ENCODE assay signal across 19 mouse cellular contexts in genomic region chr3:89416158-89416557, GRCm38 (mm10). TPM values are rescaled to one million over a fixed set of nuclear protein-coding genes. Genes with fewer than 3 reads are reported as not detected.
DNase-seq lines count a peak whose midpoint lies in the region; ATAC-seq and TF ChIP-seq lines count a peak whose summit lies in the region.
"Had no signal": no experiment of that assay in that cellular context is flagged by ENCODE, and none has a peak within 500 bp of the region (broad histone marks: within the 10 kb centered on the region; RNA-seq: fewer than 3 reads in every experiment).

No protein-coding gene starts in this region.

- no peak overlapping the region for H3K4me3 ChIP-seq in forebrain, embryonic 12.5 days (replicated peaks)
- no peak overlapping the region for H3K4me3 ChIP-seq in forebrain, embryonic 15.5 days
- 0 out of 2 replicates have a peak overlapping the region, but pooled peaks have one; percentile 62 for H3K4me3 ChIP-seq in kidney, embryonic 16.5 days (ENCODE audit: low read length)
- peak overlapping the region in 1 of 3 experiments; percentile 2 for H3K4me3 ChIP-seq in CH12.LX (replicated peaks in 1 of 3; ENCODE audit: low read depth in 2 of 3, low read length in 2 of 3, poor library complexity in 1 of 3)
- 0 out of 2 replicates have a peak overlapping the region, but pooled peaks have one; percentile 60 for H3K4me3 ChIP-seq in limb, embryonic 12.5 days (replicated peaks)

- peaks cover 34% of the 10 kb centered on the region for H3K4me1 ChIP-seq in forebrain, embryonic 12.5 days
- peaks cover 40% of the 10 kb centered on the region for H3K4me1 ChIP-seq in forebrain, embryonic 15.5 days
- H3K4me1 ChIP-seq in kidney, embryonic 16.5 days (ENCODE audit: insufficient read depth, low read length) = peaks cover 25% of the 10 kb centered on the region
- peaks cover 10 to 33% of the 10 kb centered on the region in 2 experiments for H3K4me1 ChIP-seq in CH12.LX (ENCODE audit: control insufficient read depth in 1 of 2, insufficient read depth in 2 of 2)
- peaks cover 27% of the 10 kb centered on the region for H3K4me1 ChIP-seq in limb, embryonic 12.5 days (replicated peaks)

- no peak overlapping the region for H3K9ac ChIP-seq in forebrain, embryonic 12.5 days
- no peak overlapping the region for H3K9ac ChIP-seq in forebrain, embryonic 15.5 days (replicated peaks)
- no peak overlapping the region for H3K9ac ChIP-seq in kidney, embryonic 16.5 days (replicated peaks; ENCODE audit: low read length)
- H3K9ac ChIP-seq in CH12.LX (ENCODE audit: insufficient read depth, low read depth) = no peak overlapping the region
- no peak overlapping the region for H3K9ac ChIP-seq in limb, embryonic 12.5 days (replicated peaks)

- no peak for TF ChIP-seq RAD21 in CH12.LX (IDR thresholded peaks at IDR 0.05; ENCODE audit: low read depth, low read length)

- H3K36me3 ChIP-seq in forebrain, embryonic 12.5 days (replicated peaks) = peaks cover 29% of the 10 kb centered on the region
- H3K36me3 ChIP-seq in forebrain, embryonic 15.5 days = peaks cover 20% of the 10 kb centered on the region
- peaks cover 30% of the 10 kb centered on the region for H3K36me3 ChIP-seq in kidney, embryonic 16.5 days (ENCODE audit: insufficient read depth, low read length)
- peaks cover 27 to 35% of the 10 kb centered on the region in 2 experiments for H3K36me3 ChIP-seq in CH12.LX (replicated peaks in 1 of 2; ENCODE audit: control insufficient read depth in 1 of 2, insufficient read depth in 1 of 2, low read length in 1 of 2)
- peaks cover 36% of the 10 kb centered on the region for H3K36me3 ChIP-seq in limb, embryonic 12.5 days

- TF ChIP-seq CTCF in CH12.LX (conservative IDR thresholded peaks at IDR 0.05 in 1 of 2, IDR thresholded peaks at IDR 0.05 in 1 of 2; ENCODE audit: low read depth in 2 of 2, low read length in 2 of 2) = no peak

- no peaks in the 10 kb centered on the region for H3K9me3 ChIP-seq in forebrain, embryonic 12.5 days
- H3K9me3 ChIP-seq in forebrain, embryonic 15.5 days = no peaks in the 10 kb centered on the region
- H3K9me3 ChIP-seq in kidney, embryonic 16.5 days (ENCODE audit: low read length) = no peaks in the 10 kb centered on the region
- peaks cover 8% of the 10 kb centered on the region for H3K9me3 ChIP-seq in CH12.LX (replicated peaks; ENCODE audit: low read length)
- H3K9me3 ChIP-seq in limb, embryonic 12.5 days = no peaks in the 10 kb centered on the region

- no peak for TF ChIP-seq EP300 in CH12.LX (IDR thresholded peaks at IDR 0.05; ENCODE audit: low read length)

- dilution Hi-C loops in CH12.LX (cut with MboI; ENCODE audit: extremely low pct_ligation_motif_present, extremely low pct_unique_long_range_greater_than_20kb, low sequenced_read_pairs) = no loop called here

- H3K79me2 ChIP-seq in CH12.LX (replicated peaks; ENCODE audit: control insufficient read depth, extremely low read depth, insufficient read depth, poor library complexity, severe bottlenecking) = peaks cover 43% of the 10 kb centered on the region

- in situ Hi-C loops in CH12.LX (cut with MboI; ENCODE audit: low pct_ligation_motif_present, low pct_unique_long_range_greater_than_20kb, low sequenced_read_pairs) = no loop called here

- 97% methylated on average over 8 of the region's 8 CpGs for WGBS in forebrain, embryonic 12.5 days
- 95% methylated on average over 8 of the region's 8 CpGs for WGBS in forebrain, embryonic 15.5 days
- WGBS in kidney, embryonic 16.5 days = 92% methylated on average over 8 of the region's 8 CpGs
- WGBS in limb, embryonic 12.5 days = 98% methylated on average over 8 of the region's 8 CpGs

- H3K27ac ChIP-seq in forebrain, embryonic 12.5 days = no peak overlapping the region
- no peak overlapping the region for H3K27ac ChIP-seq in forebrain, embryonic 15.5 days (replicated peaks)
- no peak overlapping the region for H3K27ac ChIP-seq in kidney, embryonic 16.5 days (ENCODE audit: low read length)
- no peak overlapping the region for H3K27ac ChIP-seq in CH12.LX (ENCODE audit: insufficient read depth, low read depth)
- no peak overlapping the region for H3K27ac ChIP-seq in limb, embryonic 12.5 days

- 0 out of 2 replicates have a peak overlapping the region, but pooled peaks have one; percentile 93 for H3K4me2 ChIP-seq in forebrain, embryonic 12.5 days
- no peak overlapping the region for H3K4me2 ChIP-seq in forebrain, embryonic 15.5 days (replicated peaks)
- H3K4me2 ChIP-seq in kidney, embryonic 16.5 days (replicated peaks; ENCODE audit: low read depth, low read length) = no peak overlapping the region
- peak overlapping the region; percentile 61 for H3K4me2 ChIP-seq in CH12.LX (ENCODE audit: insufficient read depth, low read depth, poor library complexity, severe bottlenecking)
- H3K4me2 ChIP-seq in limb, embryonic 12.5 days = peak overlapping the region; percentile 80

- no peak for TF ChIP-seq POLR2A in CH12.LX (IDR thresholded peaks at IDR 0.05; ENCODE audit: low read depth, low read length)

- no peak for DNase-seq in kidney, postnatal 36 days
- no peak for DNase-seq in CH12.LX (ENCODE audit: extremely low read depth)
- DNase-seq in cerebellum, adult 8-10 months = no peak
- no peak for DNase-seq in frontal cortex, postnatal 10 days (ENCODE audit: low spot score in 2 of 2)
- DNase-seq: adrenal gland, postnatal 25 days; cerebellum, postnatal 14 days; kidney, postnatal 10 days; layer of hippocampus, adult 9-11 months; lung, postnatal 10 days; retina, postnatal 1 day had no signal

- ATAC-seq in forebrain, embryonic 12.5 days (ENCODE audit: low FRiP score) = no peak
- no peak for ATAC-seq in forebrain, embryonic 15.5 days (replicated peaks)
- no peak for ATAC-seq in kidney, embryonic 16.5 days (ENCODE audit: low FRiP score, low TSS enrichment)
- ATAC-seq in limb, embryonic 12.5 days (ENCODE audit: insufficient number of reproducible peaks, insufficient read depth, low FRiP score, low TSS enrichment, low read depth) = no peak
- ATAC-seq: midbrain, embryonic 16.5 days had no signal

- H3K27me3 ChIP-seq in forebrain, embryonic 12.5 days = no peaks in the 10 kb centered on the region
- H3K27me3 ChIP-seq in forebrain, embryonic 15.5 days = no peaks in the 10 kb centered on the region
- H3K27me3 ChIP-seq in kidney, embryonic 16.5 days (ENCODE audit: insufficient read depth, low read length) = no peaks in the 10 kb centered on the region
- no peaks in the 10 kb centered on the region for H3K27me3 ChIP-seq in CH12.LX (replicated peaks)
- H3K27me3 ChIP-seq in limb, embryonic 12.5 days = no peaks in the 10 kb centered on the region

TF ChIP-seq in CH12.LX, 34 proteins besides CTCF, POLR2A, EP300 and RAD21 (continues in another document):
- TF ChIP-seq HCFC1 (IDR thresholded peaks at IDR 0.05; ENCODE audit: low read depth, low read length) = no peak
- no peak for TF ChIP-seq ZKSCAN1 (IDR thresholded peaks at IDR 0.05; ENCODE audit: borderline replicate concordance, low read depth, low read length)
- no peak for TF ChIP-seq MYC (IDR thresholded peaks at IDR 0.05; ENCODE audit: low read depth, low read length)

RNA-seq across cellular contexts. Expression of gene Cks1b, which starts 2.0 kb away (rescaled TPM):
- polyA plus RNA-seq in forebrain, embryonic 12.5 days (2016; fragmentation: Nextera tagmentation; extraction: Ambion mirVana) = 363 and 395 TPM in 2 replicates
- polyA plus RNA-seq in forebrain, embryonic 15.5 days (2015; fragmentation: Nextera tagmentation; extraction: Ambion mirVana) = 165 and 196 TPM in 2 replicates
- 483 and 495 TPM in 2 replicates for polyA plus RNA-seq in kidney, embryonic 16.5 days (2015; fragmentation: Nextera tagmentation; extraction: Ambion mirVana)
- total RNA-seq in CH12.LX (2012; rRNA removed) (173 and 195 TPM in 2 replicates), CH12.LX (2014; rRNA removed) (224 and 268 TPM in 2 replicates)
- polyA plus RNA-seq in CH12.LX (2012; ENCODE audit: insufficient read length, low read depth) = 200 and 270 TPM in 2 replicates
- polyA plus RNA-seq in limb, embryonic 12.5 days (2016; fragmentation: Nextera tagmentation; extraction: Ambion mirVana) = 585 and 619 TPM in 2 replicates

RNA-seq across cellular contexts. Expression of gene Shc1, which starts 2.1 kb away (rescaled TPM):
- polyA plus RNA-seq in forebrain, embryonic 12.5 days (2016; fragmentation: Nextera tagmentation; extraction: Ambion mirVana) = 28.4 and 30.9 TPM in 2 replicates
- 14.3 and 15.8 TPM in 2 replicates for polyA plus RNA-seq in forebrain, embryonic 15.5 days (2015; fragmentation: Nextera tagmentation; extraction: Ambion mirVana)
- polyA plus RNA-seq in kidney, embryonic 16.5 days (2015; fragmentation: Nextera tagmentation; extraction: Ambion mirVana) = 115 and 118 TPM in 2 replicates
- total RNA-seq in CH12.LX (2012; rRNA removed) (23.1 and 24.2 TPM in 2 replicates), CH12.LX (2014; rRNA removed) (40.2 and 40.6 TPM in 2 replicates)
- 32.1 and 32.3 TPM in 2 replicates for polyA plus RNA-seq in CH12.LX (2012; ENCODE audit: insufficient read length, low read depth)
- 84.4 and 90.9 TPM in 2 replicates for polyA plus RNA-seq in limb, embryonic 12.5 days (2016; fragmentation: Nextera tagmentation; extraction: Ambion mirVana)

RNA-seq across cellular contexts. Expression of gene Flad1, which starts 4.5 kb away (rescaled TPM):
- polyA plus RNA-seq in forebrain, embryonic 12.5 days (2016; fragmentation: Nextera tagmentation; extraction: Ambion mirVana) = 32.2 and 33.1 TPM in 2 replicates
- polyA plus RNA-seq in forebrain, embryonic 15.5 days (2015; fragmentation: Nextera tagmentation; extraction: Ambion mirVana) = 42.0 and 42.3 TPM in 2 replicates
- 35.0 and 39.3 TPM in 2 replicates for polyA plus RNA-seq in kidney, embryonic 16.5 days (2015; fragmentation: Nextera tagmentation; extraction: Ambion mirVana)
- total RNA-seq in CH12.LX (2012; rRNA removed) (26.9 and 29.0 TPM in 2 replicates), CH12.LX (2014; rRNA removed) (28.7 and 31.1 TPM in 2 replicates)
- 25.9 and 26.0 TPM in 2 replicates for polyA plus RNA-seq in CH12.LX (2012; ENCODE audit: insufficient read length, low read depth)
- 25.0 and 26.4 TPM in 2 replicates for polyA plus RNA-seq in limb, embryonic 12.5 days (2016; fragmentation: Nextera tagmentation; extraction: Ambion mirVana)

RNA-seq across cellular contexts. Expression of gene Lenep, which starts 13.6 kb away (rescaled TPM):
- 0.24 and 2.0 TPM in 2 replicates for polyA plus RNA-seq in forebrain, embryonic 12.5 days (2016; fragmentation: Nextera tagmentation; extraction: Ambion mirVana)
- 0.64 and 0.82 TPM in 2 replicates for polyA plus RNA-seq in forebrain, embryonic 15.5 days (2015; fragmentation: Nextera tagmentation; extraction: Ambion mirVana)
- polyA plus RNA-seq in kidney, embryonic 16.5 days (2015; fragmentation: Nextera tagmentation; extraction: Ambion mirVana) = 0.18 and 1.3 TPM in 2 replicates
- not detected in 2 replicates for total RNA-seq in CH12.LX (2012; rRNA removed)
- total RNA-seq in CH12.LX (2014; rRNA removed) = not detected in 2 replicates
- not detected in 2 replicates for polyA plus RNA-seq in CH12.LX (2012; ENCODE audit: insufficient read length, low read depth)
- polyA plus RNA-seq in limb, embryonic 12.5 days (2016; fragmentation: Nextera tagmentation; extraction: Ambion mirVana) = 1.0 TPM in 1 of 2 replicates, not detected in the other
- total RNA-seq: adrenal gland, postnatal 25 days; left cerebral cortex, postnatal 10 days; MEL had no signal
- polyA plus RNA-seq: intestine, embryonic 14.5 days; midbrain, embryonic 16.5 days; small intestine, adult 2 months had no signal

RNA-seq across cellular contexts. Expression of gene Pygo2, which starts 13.9 kb away (rescaled TPM):
- 47.2 and 48.8 TPM in 2 replicates for polyA plus RNA-seq in forebrain, embryonic 12.5 days (2016; fragmentation: Nextera tagmentation; extraction: Ambion mirVana)
- polyA plus RNA-seq in forebrain, embryonic 15.5 days (2015; fragmentation: Nextera tagmentation; extraction: Ambion mirVana) = 39.4 and 41.5 TPM in 2 replicates
- 38.9 and 41.2 TPM in 2 replicates for polyA plus RNA-seq in kidney, embryonic 16.5 days (2015; fragmentation: Nextera tagmentation; extraction: Ambion mirVana)
- total RNA-seq in CH12.LX (2012; rRNA removed) = 40.2 and 40.8 TPM in 2 replicates
- total RNA-seq in CH12.LX (2014; rRNA removed) = 21.5 and 21.9 TPM in 2 replicates
- polyA plus RNA-seq in CH12.LX (2012; ENCODE audit: insufficient read length, low read depth) = 29.7 and 31.7 TPM in 2 replicates
- 62.4 and 64.0 TPM in 2 replicates for polyA plus RNA-seq in limb, embryonic 12.5 days (2016; fragmentation: Nextera tagmentation; extraction: Ambion mirVana)

Comparison
In these comparisons a context has a peak if more than half of its experiments do, and no peak if none do; other contexts are left out.
1. H3K4me2 ChIP-seq: peak in forebrain, embryonic 12.5 days (single experiment), CH12.LX (single experiment) and limb, embryonic 12.5 days (single experiment); none in forebrain, embryonic 15.5 days (single experiment) and kidney, embryonic 16.5 days (single experiment).
2. H3K4me3 ChIP-seq: peak in kidney, embryonic 16.5 days (single experiment) and limb, embryonic 12.5 days (single experiment); none in forebrain, embryonic 12.5 days (single experiment) and forebrain, embryonic 15.5 days (single experiment).